Mouse (Mus musculus): ENCODE measurements around the gene Cdc20b. TPM values are rescaled to one million over a fixed set of nuclear protein-coding genes. Genes with fewer than 3 reads are reported as not detected.

Cdc20b gene
- polyA plus RNA-seq, 1 experiment from 2014 or later: not detected

DNA sequence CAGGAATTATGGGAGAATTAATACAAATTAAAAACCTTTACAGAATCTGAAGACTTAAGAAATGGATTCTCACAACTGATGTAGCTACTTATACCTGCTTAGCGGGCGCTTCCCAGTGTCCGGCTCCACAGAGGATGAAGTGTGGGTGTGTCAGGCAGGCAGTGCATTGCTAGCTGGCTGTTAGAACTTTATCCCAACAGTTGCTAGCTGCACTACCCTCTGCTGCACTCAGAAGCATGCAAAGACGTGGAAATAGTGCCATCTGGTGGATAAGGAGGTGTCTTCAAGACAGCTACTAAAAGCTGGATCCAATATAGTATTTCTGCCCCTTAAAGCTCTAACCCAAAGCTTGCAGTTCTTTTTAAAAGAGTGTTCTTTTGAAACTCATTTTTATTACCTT, 941 bp downstream of the Cdc20b start:
- under 1% methylated on average over 4 of the region's 4 CpGs for WGBS (ENCODE audit: insufficient replicate concordance)
- Histone ChIP-seq H3K36me3 (replicated peaks; ENCODE audit: insufficient read depth, low read length) (no peaks in the 10 kb centered on the region), H3K4me2 (ENCODE audit: low read depth, low read length) (peak overlapping the region; percentile 90; the same call in 1 of the 2 replicates), H3K4me3 (ENCODE audit: low read depth, low read length) (no peak overlapping the region), H3K9ac (replicated peaks) (no peak overlapping the region), H3K4me1 (ENCODE audit: insufficient read depth) (peaks cover 12% of the 10 kb centered on the region; the same call in 1 of the 2 replicates), H3K27me3 (ENCODE audit: insufficient read depth, low read length) (peaks cover 54% of the 10 kb centered on the region), H3K27ac (ENCODE audit: low read depth) (no peak overlapping the region), H3K9me3 (ENCODE audit: low read length) (no peaks in the 10 kb centered on the region)
- peak; percentile 91 for TF ChIP-seq CTCF (IDR thresholded peaks at IDR 0.05; ENCODE audit: low read depth)
- TF ChIP-seq EP300 (IDR thresholded peaks at IDR 0.05; ENCODE audit: low read depth): no peak
- ATAC-seq (peak; percentile 80), DNase-seq (peak; percentile 59)

DNA sequence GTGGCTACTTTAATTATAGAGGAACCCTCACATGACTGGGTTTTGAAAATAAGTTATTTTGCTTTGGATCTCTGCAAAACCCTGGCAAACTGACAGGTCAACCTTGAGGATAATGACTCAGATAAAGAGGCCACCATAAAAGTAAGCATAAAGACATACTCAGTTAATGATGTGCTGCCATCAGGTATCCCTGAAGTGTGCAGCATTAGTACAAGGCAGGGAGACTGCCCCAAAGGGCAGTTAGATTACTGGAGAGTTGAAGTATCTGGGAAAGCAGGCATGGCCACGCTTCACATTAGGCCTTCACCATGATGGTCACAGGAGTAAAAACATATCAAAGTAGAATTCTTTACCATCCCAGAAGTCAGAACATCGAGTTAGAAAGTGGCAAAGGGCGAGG, 10.0 kb downstream of the Cdc20b start:
- Histone ChIP-seq H3K9ac (replicated peaks) (no peak overlapping the region), H3K4me2 (ENCODE audit: low read depth, low read length) (no peak overlapping the region), H3K27me3 (ENCODE audit: insufficient read depth, low read length) (no peaks in the 10 kb centered on the region), H3K27ac (ENCODE audit: low read depth) (no peak overlapping the region), H3K9me3 (ENCODE audit: low read length) (no peaks in the 10 kb centered on the region), H3K4me3 (ENCODE audit: low read depth, low read length) (no peak overlapping the region), H3K36me3 (replicated peaks; ENCODE audit: insufficient read depth, low read length) (no peaks in the 10 kb centered on the region), H3K4me1 (ENCODE audit: insufficient read depth) (no peaks in the 10 kb centered on the region)
- ATAC-seq (no peak), DNase-seq (no peak)
- TF ChIP-seq EP300 (IDR thresholded peaks at IDR 0.05; ENCODE audit: low read depth) (no peak), CTCF (IDR thresholded peaks at IDR 0.05; ENCODE audit: low read depth) (no peak)
- 71% methylated on average over 3 of the region's 3 CpGs for WGBS (ENCODE audit: insufficient replicate concordance)

GRCm38 (mm10) chr13:113045458-113046110, 10.7 kb downstream of the Cdc20b start:
- TF ChIP-seq CTCF (IDR thresholded peaks at IDR 0.05; ENCODE audit: low read depth) (no peak), EP300 (IDR thresholded peaks at IDR 0.05; ENCODE audit: low read depth) (no peak)
- 36% methylated on average over 18 of the region's 18 CpGs for WGBS (ENCODE audit: insufficient replicate concordance)
- H3K36me3 ChIP-seq (replicated peaks; ENCODE audit: insufficient read depth, low read length): no peaks in the 10 kb centered on the region
- H3K4me2 ChIP-seq (ENCODE audit: low read depth, low read length): peak overlapping the region; percentile 42
- no peaks in the 10 kb centered on the region for H3K27me3 ChIP-seq (ENCODE audit: insufficient read depth, low read length)
- no peak overlapping the region for H3K27ac ChIP-seq (ENCODE audit: low read depth)
- ATAC-seq (no peak), DNase-seq (no peak)
- no peaks in the 10 kb centered on the region for H3K9me3 ChIP-seq (ENCODE audit: low read length)
- no peaks in the 10 kb centered on the region for H3K4me1 ChIP-seq (ENCODE audit: insufficient read depth)
- H3K9ac ChIP-seq (replicated peaks): peak overlapping the region; percentile 26; the same call in 1 of the 2 replicates
- peak overlapping the region; percentile 38 for H3K4me3 ChIP-seq (ENCODE audit: low read depth, low read length)

DNA sequence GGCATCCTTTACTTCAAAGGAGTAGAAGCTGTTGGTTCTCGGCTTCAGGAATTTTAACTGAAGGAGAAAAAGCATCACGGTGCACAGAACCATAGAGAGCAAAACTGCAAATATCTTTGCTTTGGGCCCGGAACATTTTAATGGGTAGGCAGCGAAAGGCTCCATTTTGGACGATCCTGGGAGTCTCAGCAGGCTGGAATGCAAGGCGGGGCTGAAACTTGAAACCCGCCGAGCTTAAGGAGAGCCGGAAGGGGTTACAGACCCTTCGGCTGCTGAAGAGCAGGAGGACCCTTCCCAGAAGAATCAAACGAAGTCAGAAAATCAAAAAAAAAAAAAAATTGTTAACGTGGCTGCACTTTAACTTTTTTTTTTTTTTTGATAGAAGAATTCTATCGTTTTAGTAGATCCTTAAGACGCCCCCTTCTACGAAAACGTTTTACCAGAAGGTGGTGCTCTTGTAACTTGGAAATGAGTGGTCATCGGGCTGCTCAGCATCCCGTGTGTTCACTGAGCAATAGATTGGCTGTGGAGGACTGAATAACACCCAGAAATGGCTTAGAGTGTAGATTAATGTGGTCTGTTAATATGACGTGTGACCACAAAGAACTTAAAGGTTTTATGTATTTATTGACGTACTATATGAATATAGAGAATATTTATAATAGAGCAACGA, 11.4 kb downstream of the Cdc20b start, which contains the start of gene Gpx8:
Gene Gpx8 (minus strand): TSS at position 200 of the 673 bp plus-strand sequence.
- Histone ChIP-seq H3K27ac (ENCODE audit: low read depth) (no peak within 1 kb of the TSS), H3K4me1 (ENCODE audit: insufficient read depth) (no peaks in the 10 kb centered on the region), H3K36me3 (replicated peaks; ENCODE audit: insufficient read depth, low read length) (no peaks in the 10 kb centered on the region), H3K9ac (replicated peaks) (peak within 1 kb of the TSS; percentile 26; the same call in 1 of the 2 replicates), H3K9me3 (ENCODE audit: low read length) (no peaks in the 10 kb centered on the region), H3K4me2 (ENCODE audit: low read depth, low read length) (peak within 1 kb of the TSS; percentile 42), H3K27me3 (ENCODE audit: insufficient read depth, low read length) (no peaks in the 10 kb centered on the region), H3K4me3 (ENCODE audit: low read depth, low read length) (peak within 1 kb of the TSS; percentile 38)
- 7% methylated on average over 21 of the region's 21 CpGs for WGBS (ENCODE audit: insufficient replicate concordance)
- ATAC-seq (peak; percentile 48; the same call in 1 of the 2 replicates), DNase-seq (no peak)
- TF ChIP-seq CTCF (IDR thresholded peaks at IDR 0.05; ENCODE audit: low read depth): peak; percentile 61
- no peak for TF ChIP-seq EP300 (IDR thresholded peaks at IDR 0.05; ENCODE audit: low read depth)

DNA sequence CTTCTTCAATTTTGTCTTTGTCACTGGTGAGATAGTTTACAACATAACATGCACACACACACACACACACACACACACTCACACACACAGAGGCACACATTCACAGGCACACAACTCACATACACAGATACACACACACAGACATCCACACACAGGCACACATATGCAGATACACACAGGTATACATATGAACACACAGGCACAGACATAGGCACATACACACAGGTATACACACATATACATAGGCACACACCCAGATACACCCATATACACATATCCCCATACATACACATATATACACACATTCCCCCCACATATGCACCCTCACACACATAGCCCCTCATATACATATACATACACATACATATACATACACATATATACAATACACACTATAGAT, 12.1 kb downstream of the Cdc20b start:
- TF ChIP-seq CTCF (IDR thresholded peaks at IDR 0.05; ENCODE audit: low read depth) (no peak), EP300 (IDR thresholded peaks at IDR 0.05; ENCODE audit: low read depth) (no peak)
- Histone ChIP-seq H3K4me2 (ENCODE audit: low read depth, low read length) (no peak overlapping the region), H3K36me3 (replicated peaks; ENCODE audit: insufficient read depth, low read length) (no peaks in the 10 kb centered on the region), H3K27me3 (ENCODE audit: insufficient read depth, low read length) (no peaks in the 10 kb centered on the region), H3K4me1 (ENCODE audit: insufficient read depth) (no peaks in the 10 kb centered on the region), H3K27ac (ENCODE audit: low read depth) (no peak overlapping the region), H3K4me3 (ENCODE audit: low read depth, low read length) (no peak overlapping the region), H3K9me3 (ENCODE audit: low read length) (no peaks in the 10 kb centered on the region), H3K9ac (replicated peaks) (no peak overlapping the region)
- ATAC-seq (no peak), DNase-seq (no peak)

DNA sequence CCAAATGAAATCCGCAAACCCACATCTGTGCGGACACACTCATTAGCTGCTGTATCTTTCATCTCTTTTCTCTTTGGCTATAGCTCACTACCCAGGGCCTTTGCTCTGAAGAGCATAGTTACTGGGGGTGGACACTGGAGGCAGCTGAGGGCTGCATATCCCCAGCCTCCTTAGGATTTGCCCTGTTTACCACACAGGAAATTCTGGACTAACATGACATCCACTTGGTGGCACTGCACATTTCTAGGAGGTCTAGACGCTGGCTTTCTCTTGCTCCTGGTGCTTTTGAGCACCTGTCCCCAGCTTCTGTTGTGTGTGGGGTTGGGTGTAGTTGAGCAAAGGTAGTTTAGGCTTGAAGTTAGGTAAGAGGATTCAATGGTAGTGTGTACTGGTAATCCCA, 12.7 kb downstream of the Cdc20b start:
- TF ChIP-seq EP300 (IDR thresholded peaks at IDR 0.05; ENCODE audit: low read depth): no peak
- 0 out of 2 replicates have a peak, but pooled peaks have one; percentile 14 for TF ChIP-seq CTCF (IDR thresholded peaks at IDR 0.05; ENCODE audit: low read depth)

More for the DNA sequence above, 12.7 kb downstream of the Cdc20b start:
- no peak for DNase-seq
- H3K9me3 ChIP-seq (ENCODE audit: low read length): no peaks in the 10 kb centered on the region
- no peak overlapping the region for H3K4me2 ChIP-seq (ENCODE audit: low read depth, low read length)
- WGBS (ENCODE audit: insufficient replicate concordance): 73% methylated on average over 3 of the region's 3 CpGs
- no peak overlapping the region for H3K4me3 ChIP-seq (ENCODE audit: low read depth, low read length)
- no peaks in the 10 kb centered on the region for H3K27me3 ChIP-seq (ENCODE audit: insufficient read depth, low read length)
- no peak overlapping the region for H3K9ac ChIP-seq (replicated peaks)
- H3K27ac ChIP-seq (ENCODE audit: low read depth): no peak overlapping the region
- no peaks in the 10 kb centered on the region for H3K36me3 ChIP-seq (replicated peaks; ENCODE audit: insufficient read depth, low read length)
- H3K4me1 ChIP-seq (ENCODE audit: insufficient read depth): no peaks in the 10 kb centered on the region
- ATAC-seq: no peak

All from liver, postnatal 0 days (tissue).